Mouse (Mus musculus) neural tube, embryonic 13.5 days (tissue): ENCODE data around the gene Gm31571. TPM values are rescaled to one million over a fixed set of nuclear protein-coding genes. Genes with fewer than 3 reads are reported as not detected.
"Not testable (repeated sequence)": the region's sequence is repeated elsewhere in the genome, so short reads cannot be mapped to it uniquely, and the experiment has no call there.

Experiments used
- ATAC-seq: fragments of 200-750 bp; cut with Nextera tagmentation; 2 replicates; pipeline ENCODE4 v1.8.0; 2017; ENCODE audit warnings: low read depth, mild to moderate bottlenecking, moderate TSS enrichment, moderate library complexity
- H3K27ac ChIP-seq: fragments of 300-500 bp; sonication (generic); replicated peaks from 2 replicates; pipeline ENCODE4 v1.5.1; 2015; ENCODE audit warnings: moderate library complexity, mild to moderate bottlenecking, inconsistent platforms
- H3K27me3 ChIP-seq: fragments of 300-500 bp; sonication (generic); 2 replicates; pipeline ENCODE4 v1.6.1; 2015; ENCODE audit warnings: mild to moderate bottlenecking, inconsistent platforms
- H3K36me3 ChIP-seq: fragments of 300-500 bp; sonication (generic); 2 replicates; pipeline ENCODE4 v1.6.1; 2015; ENCODE audit warnings: mild to moderate bottlenecking, inconsistent platforms
- H3K4me1 ChIP-seq: fragments of 300-500 bp; sonication (generic); replicated peaks from 2 replicates; pipeline ENCODE4 v1.6.1; 2015; ENCODE audit warnings: inconsistent platforms
- H3K4me2 ChIP-seq: fragments of 300-500 bp; sonication (generic); 2 replicates; pipeline ENCODE4 v1.6.1; 2015; ENCODE audit warnings: inconsistent platforms, mild to moderate bottlenecking, moderate library complexity
- H3K4me3 ChIP-seq: fragments of 300-500 bp; sonication (generic); 2 replicates; pipeline ENCODE4 v1.5.1; 2015; ENCODE audit warnings: mild to moderate bottlenecking, inconsistent platforms
- H3K9ac ChIP-seq: fragments of 300-500 bp; sonication (generic); 2 replicates; pipeline ENCODE4 v1.6.1; 2015; ENCODE audit warnings: moderate library complexity, mild to moderate bottlenecking, inconsistent platforms
- H3K9me3 ChIP-seq: fragments of 300-500 bp; sonication (generic); 2 replicates; pipeline ENCODE4 v1.6.1; 2016; ENCODE audit warnings: inconsistent platforms
- WGBS: fragments of 180-500 bp; shearing (Covaris S2); methylation state at CpG from one replicate; pipeline ENCODE4 v1.1.7; 2015; 5-methylcytosine and 5-hydroxymethylcytosine counted together
- polyA plus RNA-seq: library from polyadenylated mRNA; unstranded; fragments of >200 nt; fragmentation: Nextera tagmentation; extraction: Ambion mirVana; gene quantifications from 2 replicates; pipeline ENCODE4 v1.2.1, GENCODE M21; 2015

The Gm31571 gene
- polyA plus RNA-seq, result not detected in 2 replicates

GRCm38 (mm10) chrY:22051253-22051652 lies at the start of gene Gm31571:
Gene Gm31571, minus strand, starts transcription at chrY:22051353.
- no CpG with 5 or more reads among the region's 6 CpGs for whole genome bisulfite sequencing
- H3K36me3 ChIP-seq, ATAC-seq, H3K9ac ChIP-seq, H3K27me3 ChIP-seq, H3K9me3 ChIP-seq, H3K4me3 ChIP-seq, H3K4me1 ChIP-seq, H3K4me2 ChIP-seq, H3K27ac ChIP-seq: not testable (repeated sequence)
